Mouse (Mus musculus): ENCODE data around the gene Cln5. TPM values are rescaled to one million over a fixed set of nuclear protein-coding genes. Genes with fewer than 3 reads are reported as not detected.

Gene Cln5
- 26.4 TPM for polyA plus RNA-seq (2014; fragmentation: Illumina TruSeq; extraction: RNeasy Lipid Tissue Mini Kit (QIAGEN cat#74804); ENCODE audit: low read depth, low replicate concordance)

DNA sequence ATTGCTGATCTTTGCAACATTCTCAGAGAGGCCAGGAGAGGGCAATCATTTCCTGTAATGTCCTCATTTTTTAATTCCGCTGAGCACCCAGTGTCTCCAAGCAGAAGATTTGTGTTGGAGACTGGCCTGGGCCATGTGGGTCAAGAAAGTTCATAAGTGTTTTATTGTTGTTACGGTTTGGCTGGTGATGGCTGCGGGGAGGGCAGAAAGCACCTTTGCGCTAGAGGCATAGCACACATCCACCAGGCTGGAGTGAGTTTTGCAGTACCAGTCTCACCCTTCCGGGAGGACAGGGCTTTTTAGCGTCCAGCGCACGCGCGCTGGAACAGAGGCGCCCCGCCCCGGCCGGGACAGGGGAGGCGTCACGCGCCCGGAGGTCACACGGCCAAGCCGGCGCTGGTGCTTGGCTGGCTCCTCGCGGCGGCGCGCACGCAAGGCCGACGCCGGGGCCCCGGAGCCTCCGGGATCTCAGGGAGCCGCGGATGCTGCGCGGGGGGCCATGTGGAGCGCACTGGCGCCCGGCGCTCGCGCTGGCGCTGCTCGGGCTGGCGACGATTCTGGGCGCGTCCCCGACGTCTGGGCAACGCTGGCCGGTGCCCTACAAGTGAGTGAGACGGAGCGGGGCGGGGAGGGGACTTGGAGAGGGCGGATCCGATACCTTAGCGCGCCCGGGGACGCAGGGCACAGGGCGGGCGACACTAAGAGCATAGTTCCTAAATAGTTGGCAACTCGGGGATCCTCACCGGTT, at the start of gene Cln5:
TSS of gene Cln5 (plus strand) at position 353 of the 748 bp plus-strand sequence.

DNA sequence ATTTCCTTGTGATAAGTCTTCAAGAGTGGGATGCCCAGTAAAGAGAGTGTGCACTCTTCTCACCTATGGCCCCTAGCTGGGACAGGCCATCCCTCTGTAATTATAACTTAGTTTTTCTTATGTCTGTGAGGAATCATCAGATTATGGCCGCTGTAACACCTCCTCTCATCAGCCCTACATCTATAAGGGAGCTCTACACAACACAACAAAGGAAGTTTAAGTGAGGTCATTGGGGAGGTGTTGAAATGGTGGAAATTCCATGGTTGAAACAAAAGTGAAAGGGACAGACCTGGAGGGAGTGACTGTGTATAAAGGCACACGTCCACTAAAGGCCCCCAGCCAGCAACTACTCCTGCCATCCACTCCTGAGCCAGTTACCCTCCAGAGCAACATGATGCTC, 23.3 kb upstream of the Cln5 start, which contains the start of gene Acod1:
TSS of gene Acod1 (plus strand) at position 301 of the 400 bp plus-strand sequence.

DNA sequence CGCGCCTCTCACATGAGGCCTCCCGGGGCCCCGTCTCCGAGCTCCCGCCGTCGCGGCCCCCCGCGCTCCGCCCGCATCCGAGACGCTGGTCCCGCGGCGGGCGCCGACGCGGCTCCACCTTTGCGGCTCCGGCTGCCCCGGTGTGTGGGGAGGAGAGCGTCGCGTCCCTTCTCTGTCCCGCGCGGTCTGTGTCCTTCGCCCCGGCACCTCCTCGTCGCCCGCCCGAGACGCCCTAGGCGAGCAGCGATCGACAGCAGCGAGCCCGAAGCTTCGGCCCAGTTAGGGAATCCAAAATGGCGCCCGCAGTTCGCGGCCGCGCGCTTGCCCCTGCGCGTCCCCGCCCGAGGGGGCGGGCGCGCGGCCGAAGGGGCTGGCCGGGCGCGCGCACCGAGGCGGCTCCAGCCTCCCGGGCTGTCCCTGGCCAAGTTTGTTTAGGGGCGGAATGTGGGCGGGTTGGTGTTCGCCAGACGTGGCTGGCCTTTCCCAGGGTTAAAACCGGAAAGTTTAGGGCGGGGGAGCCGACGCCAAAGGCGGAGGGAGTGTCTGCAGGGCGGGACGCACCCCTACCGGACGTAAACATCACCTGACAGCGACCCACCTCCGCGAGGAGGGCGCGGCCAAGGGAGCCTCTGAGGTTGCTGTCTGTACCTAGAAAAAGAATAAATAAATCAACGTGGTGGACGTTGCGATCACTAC, 29.4 kb downstream of the Cln5 start, which contains the start of gene Fbxl3:
TSS of gene Fbxl3 (minus strand) at position 329 of the 696 bp plus-strand sequence.

Other genes with a start within 250 kb of the Cln5 start
- gene Kctd12, start 87.6 kb upstream of the Cln5 start, polyA plus RNA-seq (2014; fragmentation: Illumina TruSeq; extraction: RNeasy Lipid Tissue Mini Kit (QIAGEN cat#74804); ENCODE audit: low read depth, low replicate concordance), result 11.8 TPM
- gene Acod1, start 23.2 kb upstream of the Cln5 start, polyA plus RNA-seq (2014; fragmentation: Illumina TruSeq; extraction: RNeasy Lipid Tissue Mini Kit (QIAGEN cat#74804); ENCODE audit: low read depth, low replicate concordance), result not detected
- gene Fbxl3, start 29.4 kb downstream of the Cln5 start, polyA plus RNA-seq (2014; fragmentation: Illumina TruSeq; extraction: RNeasy Lipid Tissue Mini Kit (QIAGEN cat#74804); ENCODE audit: low read depth, low replicate concordance), result 65.7 TPM